ENCODE assay signal across 8 mouse cellular contexts in the genomic region with DNA sequence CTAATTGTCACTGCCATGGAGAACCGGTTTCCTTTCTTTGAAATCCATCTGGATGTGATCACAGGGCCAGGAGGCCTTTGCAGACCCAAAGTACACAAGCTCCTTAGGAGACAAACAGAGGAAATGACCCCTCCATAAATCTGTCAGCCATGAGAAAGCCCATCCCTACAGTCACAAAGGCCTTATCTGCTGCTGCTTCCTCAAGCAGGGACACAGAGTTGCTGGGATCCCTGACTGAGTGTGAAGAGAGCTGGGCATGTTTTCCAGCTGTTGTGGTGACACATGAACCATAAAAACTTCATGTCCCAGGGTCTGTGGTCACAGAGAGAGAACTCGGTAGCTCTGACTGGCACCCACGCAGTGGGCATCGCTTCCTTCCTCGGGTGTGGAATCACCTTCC. TPM values are rescaled to one million over a fixed set of nuclear protein-coding genes. Genes with fewer than 3 reads are reported as not detected.
DNase-seq lines count a peak whose midpoint lies in the region; ATAC-seq and TF ChIP-seq lines count a peak whose summit lies in the region.

No protein-coding gene starts in this region.

- TF ChIP-seq CTCF in liver, adult 2 months (IDR thresholded peaks at IDR 0.05; ENCODE audit: low read depth, low read length): no peak
- TF ChIP-seq CTCF in liver, postnatal 0 days (IDR thresholded peaks at IDR 0.05; ENCODE audit: low read depth): no peak

- no peak overlapping the region for H3K4me3 ChIP-seq in liver, adult 2 months (ENCODE audit: insufficient read depth, low read depth, low read length)
- no peak overlapping the region for H3K4me3 ChIP-seq in liver, embryonic 12.5 days
- H3K4me3 ChIP-seq in liver, postnatal 0 days (ENCODE audit: low read depth, low read length): no peak overlapping the region
- H3K4me3 ChIP-seq in forebrain, embryonic 16.5 days (replicated peaks; ENCODE audit: low read length): no peak overlapping the region

- 74% methylated on average over 5 of the region's 5 CpGs for WGBS in liver, adult 2 months
- 39% methylated on average over 5 of the region's 5 CpGs for WGBS in liver, embryonic 12.5 days (ENCODE audit: insufficient replicate concordance)
- WGBS in liver, postnatal 0 days (ENCODE audit: insufficient replicate concordance): 38% methylated on average over 5 of the region's 5 CpGs
- WGBS in forebrain, embryonic 16.5 days: 88% methylated on average over 5 of the region's 5 CpGs

- DNase-seq in liver, adult 2 months (ENCODE audit: extremely low read depth, low read depth, low spot score): peak; percentile 22
- DNase-seq in hindlimb bud, embryonic 11.5 days (ENCODE audit: extremely low spot score, low read depth, low spot score): peak; percentile 46
- DNase-seq in liver, postnatal 0 days: no peak
- DNase-seq in yolk sac, embryonic 10.5 days (ENCODE audit: low spot score): peak; percentile 44
- DNase-seq in spleen, adult 18-20 months: no peak
- DNase-seq in ovary, postnatal 36 days (ENCODE audit: low spot score): no peak

- H3K4me2 ChIP-seq in liver, embryonic 12.5 days: no peak overlapping the region
- H3K4me2 ChIP-seq in liver, postnatal 0 days (ENCODE audit: low read depth, low read length): no peak overlapping the region
- no peak overlapping the region for H3K4me2 ChIP-seq in forebrain, embryonic 16.5 days (ENCODE audit: low read length)

- H3K4me1 ChIP-seq in liver, adult 2 months (ENCODE audit: control insufficient read depth, insufficient read depth, low read length): no peaks in the 10 kb centered on the region
- H3K4me1 ChIP-seq in liver, embryonic 12.5 days: no peaks in the 10 kb centered on the region
- peaks cover 5% of the 10 kb centered on the region for H3K4me1 ChIP-seq in liver, postnatal 0 days (ENCODE audit: insufficient read depth)
- H3K4me1 ChIP-seq in forebrain, embryonic 16.5 days (replicated peaks; ENCODE audit: control insufficient read depth, insufficient read depth, low read length): no peaks in the 10 kb centered on the region

- no peaks in the 10 kb centered on the region; the same call in 1 of the 2 replicates for H3K27me3 ChIP-seq in liver, adult 2 months (ENCODE audit: control insufficient read depth, insufficient read depth, low read length)
- H3K27me3 ChIP-seq in liver, embryonic 12.5 days (replicated peaks): no peaks in the 10 kb centered on the region; the same call in 1 of the 2 replicates
- no peaks in the 10 kb centered on the region for H3K27me3 ChIP-seq in liver, postnatal 0 days (ENCODE audit: insufficient read depth, low read length)
- no peaks in the 10 kb centered on the region for H3K27me3 ChIP-seq in forebrain, embryonic 16.5 days (replicated peaks; ENCODE audit: control insufficient read depth, insufficient read depth, low read length)

- no peaks in the 10 kb centered on the region for H3K9me3 ChIP-seq in liver, embryonic 12.5 days (replicated peaks)
- no peaks in the 10 kb centered on the region for H3K9me3 ChIP-seq in liver, postnatal 0 days (ENCODE audit: low read length)
- H3K9me3 ChIP-seq in forebrain, embryonic 16.5 days (ENCODE audit: control insufficient read depth, low read length): no peaks in the 10 kb centered on the region

- H3K27ac ChIP-seq in liver, adult 2 months (replicated peaks; ENCODE audit: insufficient read depth, low read depth, low read length): no peak overlapping the region
- H3K27ac ChIP-seq in liver, embryonic 12.5 days: no peak overlapping the region
- 0 out of 2 replicates have a peak overlapping the region, but pooled peaks have one; percentile 16 for H3K27ac ChIP-seq in liver, postnatal 0 days (ENCODE audit: low read depth)
- no peak overlapping the region for H3K27ac ChIP-seq in forebrain, embryonic 16.5 days (ENCODE audit: low read length)

- no peak for ATAC-seq in liver, embryonic 12.5 days
- ATAC-seq in liver, postnatal 0 days: peak; percentile 59
- ATAC-seq in forebrain, embryonic 16.5 days: no peak

- no peaks in the 10 kb centered on the region for H3K79me2 ChIP-seq in liver, adult 2 months (ENCODE audit: control insufficient read depth, insufficient read depth, low read length)

- no peaks in the 10 kb centered on the region for H3K36me3 ChIP-seq in liver, adult 2 months (ENCODE audit: control insufficient read depth, insufficient read depth, low read length)
- H3K36me3 ChIP-seq in liver, embryonic 12.5 days: no peaks in the 10 kb centered on the region
- H3K36me3 ChIP-seq in liver, postnatal 0 days (replicated peaks; ENCODE audit: insufficient read depth, low read length): no peaks in the 10 kb centered on the region
- H3K36me3 ChIP-seq in forebrain, embryonic 16.5 days (ENCODE audit: control insufficient read depth, insufficient read depth): no peaks in the 10 kb centered on the region

- no peak for TF ChIP-seq POLR2A in liver, adult 2 months (IDR thresholded peaks at IDR 0.05; ENCODE audit: extremely low read depth, insufficient read depth, low read length)

- TF ChIP-seq EP300 in liver, postnatal 0 days (IDR thresholded peaks at IDR 0.05; ENCODE audit: low read depth): peak; percentile 54; the same call in 1 of the 2 replicates

- H3K9ac ChIP-seq in liver, adult 2 months (ENCODE audit: low read depth, low read length): no peak overlapping the region
- H3K9ac ChIP-seq in liver, embryonic 12.5 days: no peak overlapping the region
- H3K9ac ChIP-seq in liver, postnatal 0 days (replicated peaks): no peak overlapping the region
- no peak overlapping the region for H3K9ac ChIP-seq in forebrain, embryonic 16.5 days (replicated peaks; ENCODE audit: low read depth, low read length)

RNA-seq across cellular contexts. Expression of gene Itpr2, which starts 28.7 kb away (rescaled TPM):
- total RNA-seq in liver, adult 2 months (2014; rRNA removed): 22.9 and 27.0 TPM in 2 replicates
- 6.6 and 9.5 TPM in 2 replicates for polyA plus RNA-seq in liver, adult 2 months (2012; rRNA removed)
- 2.8 and 4.1 TPM in 2 replicates for polyA plus RNA-seq in liver, embryonic 12.5 days (2016; fragmentation: Nextera tagmentation; extraction: Ambion mirVana)
- 13.8 and 15.2 TPM in 2 replicates for polyA plus RNA-seq in liver, postnatal 0 days (2015; fragmentation: Nextera tagmentation; extraction: Ambion mirVana)
- polyA plus RNA-seq in forebrain, embryonic 16.5 days (2015; fragmentation: Nextera tagmentation; extraction: Ambion mirVana): 4.7 and 6.1 TPM in 2 replicates

RNA-seq across cellular contexts. Expression of gene Fgfr1op2, which starts 46.2 kb away (rescaled TPM):
- total RNA-seq in liver, adult 2 months (2014; rRNA removed): 38.3 and 46.0 TPM in 2 replicates
- 30.9 and 33.5 TPM in 2 replicates for polyA plus RNA-seq in liver, adult 2 months (2012; rRNA removed)
- polyA plus RNA-seq in liver, embryonic 12.5 days (2016; fragmentation: Nextera tagmentation; extraction: Ambion mirVana): 103 and 107 TPM in 2 replicates
- 69.7 and 71.6 TPM in 2 replicates for polyA plus RNA-seq in liver, postnatal 0 days (2015; fragmentation: Nextera tagmentation; extraction: Ambion mirVana)
- polyA plus RNA-seq in forebrain, embryonic 16.5 days (2015; fragmentation: Nextera tagmentation; extraction: Ambion mirVana): 48.2 and 56.7 TPM in 2 replicates

RNA-seq across cellular contexts. Expression of gene Ints13, which starts 46.9 kb away (rescaled TPM):
- total RNA-seq in liver, adult 2 months (2014; rRNA removed): 23.0 and 26.2 TPM in 2 replicates
- 5.6 TPM in 2 replicates for polyA plus RNA-seq in liver, adult 2 months (2012; rRNA removed)
- polyA plus RNA-seq in liver, embryonic 12.5 days (2016; fragmentation: Nextera tagmentation; extraction: Ambion mirVana): 50.9 and 52.2 TPM in 2 replicates
- polyA plus RNA-seq in liver, postnatal 0 days (2015; fragmentation: Nextera tagmentation; extraction: Ambion mirVana): 14.5 and 17.6 TPM in 2 replicates
- 67.7 and 70.1 TPM in 2 replicates for polyA plus RNA-seq in forebrain, embryonic 16.5 days (2015; fragmentation: Nextera tagmentation; extraction: Ambion mirVana)

Comparison
In these comparisons a context has a peak if more than half of its experiments do, and no peak if none do; other contexts are left out.
1. DNase-seq: peak in liver, adult 2 months (single experiment), hindlimb bud, embryonic 11.5 days (single experiment) and yolk sac, embryonic 10.5 days (single experiment); none in liver, postnatal 0 days (single experiment), spleen, adult 18-20 months (0 of 2) and ovary, postnatal 36 days (single experiment).